Mouse (Mus musculus) cerebellum, adult 11 months (tissue): Measurements from ENCODE around the gene Smco4.

Experiments used
- DNase-seq: peaks from one replicate; pipeline ENCODE4 v3.0.0; 2022

Gene Smco4

GRCm38 (mm10) chr9:15509363-15509762 lies 16.1 kb downstream of the Smco4 start:
- no peak for DNase-seq

GRCm38 (mm10) chr9:15510557-15511310 lies 17.5 kb downstream of the Smco4 start:
- no peak for DNase-seq

GRCm38 (mm10) chr9:15512918-15513317 lies 19.7 kb downstream of the Smco4 start:
- no peak for DNase-seq

- DNase-seq, result no peak
These were observed 22.8 kb downstream of the Smco4 start for GRCm38 (mm10) chr9:15516007-15516406.

DNA sequence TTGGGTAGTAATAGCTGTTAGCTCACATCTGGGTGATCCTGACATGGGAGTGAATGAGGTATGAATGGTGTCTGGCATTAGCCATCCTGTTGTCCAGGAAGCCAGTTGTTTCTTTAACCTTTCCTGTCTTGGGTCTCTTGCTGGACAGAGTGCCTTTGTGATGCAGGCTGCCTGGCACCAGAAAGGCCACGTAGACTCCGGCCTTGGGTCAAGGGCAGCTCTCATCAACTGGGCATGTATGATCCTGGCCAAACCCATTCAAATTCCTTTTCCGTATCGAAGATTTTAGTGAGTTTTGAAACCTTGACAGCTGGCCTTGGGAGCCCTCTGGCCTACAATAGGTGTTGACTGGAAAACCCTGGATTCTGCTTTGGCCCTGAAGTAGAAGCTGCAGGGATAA lies 24.7 kb downstream of the Smco4 start:
- DNase-seq, result no peak

- DNase-seq, result no peak
These were observed 29.1 kb downstream of the Smco4 start for GRCm38 (mm10) chr9:15522348-15522747.

GRCm38 (mm10) chr9:15522887-15523286 lies 29.7 kb downstream of the Smco4 start:
- no peak for DNase-seq

DNA sequence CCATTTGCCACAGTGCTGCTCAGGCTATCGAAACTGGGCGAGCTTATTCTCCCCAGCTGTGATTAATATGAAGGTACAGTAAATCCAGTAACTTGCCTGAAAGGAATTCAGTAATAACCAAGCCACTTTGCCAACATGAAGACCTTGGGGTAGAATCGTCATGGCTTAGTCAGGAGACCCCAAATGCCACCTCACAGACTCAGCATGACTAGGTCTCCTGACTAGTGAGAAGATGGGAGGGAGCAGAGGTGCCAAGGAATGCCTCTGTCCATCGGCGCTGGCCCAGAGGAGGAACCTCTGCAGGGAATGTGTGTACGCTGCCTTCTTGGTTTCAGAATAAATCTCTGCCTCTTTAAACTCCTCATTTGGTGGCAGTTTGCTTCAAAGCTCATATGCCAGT lies 30.4 kb downstream of the Smco4 start:
- DNase-seq, result no peak

DNA sequence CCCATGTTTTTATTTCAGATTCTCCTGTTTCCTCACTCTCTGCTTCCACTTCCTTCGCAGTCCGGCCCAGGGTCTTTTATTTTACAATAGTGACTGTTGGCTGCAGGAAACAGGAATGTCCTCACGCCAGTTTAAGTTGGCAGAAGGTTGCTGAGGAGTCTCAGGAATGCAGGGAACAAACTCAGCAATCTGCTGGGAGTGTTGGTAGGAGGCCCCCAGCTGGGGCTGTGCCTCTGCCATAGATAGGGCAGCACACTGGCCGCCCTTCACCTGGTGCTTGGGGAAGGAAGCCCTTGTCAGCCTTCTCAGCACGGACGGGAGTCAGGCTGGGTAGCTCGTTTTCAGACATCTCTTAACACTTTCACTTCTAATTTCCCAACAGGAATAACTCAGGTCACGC lies 32.0 kb downstream of the Smco4 start:
- no peak for DNase-seq

- DNase-seq, result no peak
These were observed 33.3 kb downstream of the Smco4 start for GRCm38 (mm10) chr9:15526539-15526938.

DNA sequence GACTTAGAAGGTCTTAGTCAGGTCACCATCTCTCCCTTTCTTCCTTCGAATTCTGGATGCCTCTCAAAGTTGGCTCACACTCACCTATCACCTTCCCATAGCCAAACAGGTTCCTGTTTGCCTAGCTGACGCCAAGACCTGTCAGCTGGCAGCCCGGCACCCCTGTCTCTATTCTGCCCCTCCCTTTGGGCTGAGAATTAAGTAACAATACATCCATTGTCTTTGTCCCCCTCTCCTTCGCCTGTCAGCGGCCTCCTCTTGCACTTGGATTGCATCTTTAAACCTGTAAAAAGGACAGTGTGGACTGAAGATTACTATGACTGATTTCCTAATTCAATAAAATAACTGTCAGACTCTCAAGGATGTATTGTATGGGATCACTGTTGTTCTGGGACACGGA lies 34.6 kb downstream of the Smco4 start:
- DNase-seq, result no peak

GRCm38 (mm10) chr9:15528368-15528767 lies 35.1 kb downstream of the Smco4 start:
- no peak for DNase-seq

- DNase-seq, result peak; percentile 13
These were observed 36.2 kb downstream of the Smco4 start for GRCm38 (mm10) chr9:15529275-15529964.

DNA sequence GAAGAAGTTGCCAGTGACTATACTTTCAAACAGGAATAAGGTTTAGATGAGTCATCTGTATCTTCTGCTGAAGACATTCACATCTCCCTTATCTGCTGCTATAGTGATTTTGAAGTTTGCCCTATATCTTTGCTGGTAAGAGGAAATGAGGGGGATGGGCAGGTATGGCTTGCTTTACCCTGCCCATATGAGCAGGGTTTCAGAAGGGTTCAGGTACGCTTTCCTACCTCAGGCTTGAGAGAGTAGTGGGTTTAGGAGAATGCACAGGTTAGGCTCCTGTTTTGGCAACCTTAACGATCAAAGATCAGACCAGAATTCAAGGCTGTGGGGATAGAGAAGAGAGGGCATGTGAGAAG lies 36.7 kb downstream of the Smco4 start:
- no peak for DNase-seq

DNA sequence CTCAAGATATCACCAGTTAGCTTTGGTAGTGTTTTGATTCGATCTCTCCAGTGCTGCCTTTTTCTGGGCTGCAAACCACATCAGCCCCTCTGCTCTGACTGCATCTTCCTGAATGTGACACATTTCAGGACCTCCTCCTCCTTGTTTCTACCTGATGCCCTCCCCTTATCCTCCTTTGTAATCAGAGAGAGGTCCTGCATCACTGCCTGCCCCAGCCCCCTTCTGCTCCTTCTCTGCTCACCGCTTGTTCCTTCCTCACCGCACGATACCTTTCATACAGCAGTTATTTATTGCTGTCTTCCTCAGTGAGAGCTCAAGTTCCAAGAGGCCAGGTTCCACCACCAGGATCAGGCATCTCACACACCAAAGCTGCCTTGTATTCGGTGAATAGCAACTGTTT lies 38.0 kb downstream of the Smco4 start:
- no peak for DNase-seq

- DNase-seq, result no peak
These were observed 40.3 kb downstream of the Smco4 start for GRCm38 (mm10) chr9:15533336-15534070.

- DNase-seq, result no peak
These were observed 40.9 kb downstream of the Smco4 start for GRCm38 (mm10) chr9:15534110-15534509.

DNA sequence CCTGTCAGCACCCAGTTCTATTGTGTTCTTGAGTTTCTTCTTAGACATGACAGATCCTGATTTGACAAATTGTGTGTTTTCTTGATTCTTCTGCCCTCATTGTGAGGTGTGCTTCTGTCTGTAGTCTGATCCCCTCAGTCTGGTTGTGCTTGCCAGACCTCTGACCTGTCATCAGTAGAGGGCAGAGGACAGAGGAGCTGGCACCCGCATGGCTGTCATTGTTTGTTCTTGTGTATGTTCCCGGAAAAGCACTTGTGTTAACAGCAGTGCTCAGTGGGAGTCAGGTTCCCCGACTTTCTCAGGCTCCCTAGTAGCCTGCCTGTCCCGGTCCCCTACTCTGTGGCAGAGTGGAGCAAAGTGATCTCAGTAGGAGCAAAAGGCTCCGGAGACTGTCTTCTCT lies 42.2 kb downstream of the Smco4 start:
- DNase-seq, result no peak

- DNase-seq, result no peak
These were observed 43.7 kb downstream of the Smco4 start for GRCm38 (mm10) chr9:15536861-15537426.

GRCm38 (mm10) chr9:15537455-15538048 lies 44.3 kb downstream of the Smco4 start:
- no peak for DNase-seq

GRCm38 (mm10) chr9:15538979-15539533 lies 45.8 kb downstream of the Smco4 start:
- DNase-seq, result no peak

DNA sequence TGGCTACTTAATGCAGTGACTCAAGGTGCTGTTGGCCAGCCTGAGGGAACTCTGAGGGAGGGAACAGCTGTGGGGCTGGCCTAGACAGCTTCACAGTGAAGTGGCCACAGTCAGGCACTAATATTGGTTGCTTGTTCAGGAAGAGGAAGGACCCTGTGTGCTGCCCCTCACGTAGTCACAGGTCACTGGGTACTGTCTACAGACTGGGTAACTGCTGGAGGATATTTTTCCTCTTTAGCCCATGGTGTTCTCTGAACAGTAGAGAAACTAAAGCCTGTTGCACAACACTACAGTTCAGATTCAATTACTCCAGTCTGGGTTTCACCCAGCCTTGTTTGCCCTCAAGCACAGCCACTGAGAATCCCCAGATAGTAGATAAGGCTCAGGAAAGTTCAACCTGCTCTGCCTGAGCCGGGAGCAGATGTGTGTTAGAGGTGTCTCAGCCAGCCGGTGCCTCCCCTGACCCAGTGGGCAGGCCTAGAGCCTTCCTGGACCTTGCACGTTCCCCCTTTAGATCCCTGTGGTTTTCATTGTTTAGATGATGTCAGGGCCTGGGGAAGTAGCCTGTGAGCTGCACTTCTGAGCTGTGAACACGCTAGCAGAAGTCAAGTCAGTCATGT lies 48.6 kb downstream of the Smco4 start:
- no peak for DNase-seq
